9 mouse cellular contexts compared by ENCODE assay signal in the genomic region with DNA sequence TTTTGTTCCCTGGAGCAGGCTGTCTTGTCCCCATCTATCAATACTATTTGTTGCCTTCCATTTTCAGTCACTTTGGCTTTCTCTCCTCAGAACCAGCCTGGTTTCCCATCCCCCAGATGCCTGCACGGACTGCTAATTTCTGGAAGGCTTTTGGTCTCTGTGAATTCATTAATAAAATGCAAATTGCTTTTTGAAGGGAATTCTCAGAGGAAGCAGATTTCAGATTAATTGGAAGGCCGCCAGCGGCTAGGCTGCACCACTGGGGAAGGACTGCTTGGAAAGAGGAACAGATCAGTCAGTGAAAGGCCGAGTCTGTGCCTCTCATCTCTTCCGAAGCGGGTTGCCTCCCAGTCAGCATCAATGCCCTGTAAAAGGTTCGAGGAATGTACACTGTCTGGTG.
A peak's percentile ranks its signal among the peaks of the same experiment; 100 is the strongest.
DNase-seq lines count a peak whose midpoint lies in the region; ATAC-seq lines count a peak whose summit lies in the region.
"Had no signal": no experiment of that assay in that cellular context is flagged by ENCODE, and none has a peak within 500 bp of the region (broad histone marks: within the 10 kb centered on the region; RNA-seq: fewer than 3 reads in every experiment).

No protein-coding gene starts in this region.

- peaks cover 13% of the 10 kb centered on the region for H3K4me1 ChIP-seq in forebrain, embryonic 15.5 days
- H3K4me1 ChIP-seq: embryonic facial prominence, embryonic 15.5 days had no signal

- H3K4me2 ChIP-seq in forebrain, embryonic 15.5 days (replicated peaks): no peak overlapping the region
- H3K4me2 ChIP-seq: embryonic facial prominence, embryonic 15.5 days had no signal

- H3K27ac ChIP-seq in forebrain, embryonic 15.5 days (replicated peaks): peak overlapping the region; percentile 74
- H3K27ac ChIP-seq: embryonic facial prominence, embryonic 15.5 days; macrophage had no signal

- no peak overlapping the region for H3K9ac ChIP-seq in forebrain, embryonic 15.5 days (replicated peaks)
- H3K9ac ChIP-seq: embryonic facial prominence, embryonic 15.5 days had no signal

- H3K36me3 ChIP-seq in forebrain, embryonic 15.5 days: no peaks in the 10 kb centered on the region
- H3K36me3 ChIP-seq: embryonic facial prominence, embryonic 15.5 days had no signal

- no peak overlapping the region for H3K4me3 ChIP-seq in forebrain, embryonic 15.5 days
- H3K4me3 ChIP-seq: embryonic facial prominence, embryonic 15.5 days had no signal

- H3K9me3 ChIP-seq in forebrain, embryonic 15.5 days: no peaks in the 10 kb centered on the region
- H3K9me3 ChIP-seq: embryonic facial prominence, embryonic 15.5 days had no signal

- H3K27me3 ChIP-seq in forebrain, embryonic 15.5 days: no peaks in the 10 kb centered on the region
- H3K27me3 ChIP-seq: embryonic facial prominence, embryonic 15.5 days had no signal

- WGBS in forebrain, embryonic 15.5 days: 14% methylated on average over 7 of the region's 7 CpGs

- peak; percentile 42 for DNase-seq in retina, postnatal 1 day
- DNase-seq in retina, embryonic 14.5 days (ENCODE audit: low spot score): no peak
- DNase-seq in layer of hippocampus, postnatal 36 days: peak; percentile 73 to 74
- DNase-seq in urinary bladder, postnatal 36 days (ENCODE audit: low spot score in 2 of 2): no peak
- DNase-seq in ovary, adult 18-20 months (ENCODE audit: low spot score): no peak

- peak; percentile 89 for ATAC-seq in forebrain, embryonic 15.5 days (replicated peaks)
- ATAC-seq in megakaryocyte, adult 5-6 weeks (ENCODE audit: poor library complexity, severe bottlenecking): no peak

Comparison
In these comparisons a context has a peak if more than half of its experiments do, and no peak if none do; other contexts are left out.
1. DNase-seq: peak in retina, postnatal 1 day (single experiment) and layer of hippocampus, postnatal 36 days (2 of 2); none in retina, embryonic 14.5 days (single experiment), urinary bladder, postnatal 36 days (0 of 2) and ovary, adult 18-20 months (single experiment).